Mouse (Mus musculus) forebrain, embryonic 15.5 days (tissue): ENCODE measurements around the gene Pam. TPM values are rescaled to one million over a fixed set of nuclear protein-coding genes. Genes with fewer than 3 reads are reported as not detected.

Experiments
- ATAC-seq: fragments of 200-750 bp; cut with Nextera tagmentation; replicated peaks from 2 replicates; pipeline ENCODE4 v1.8.0; 2017; ENCODE audit warnings: mild to moderate bottlenecking, moderate TSS enrichment, moderate library complexity
- H3K27ac ChIP-seq: fragments of 300-500 bp; sonication (generic); replicated peaks from 2 replicates; pipeline ENCODE4 v1.5.1; 2015; ENCODE audit warnings: mild to moderate bottlenecking, inconsistent platforms
- H3K27me3 ChIP-seq: fragments of 300-500 bp; sonication (generic); 2 replicates; pipeline ENCODE4 v1.6.1; 2015; ENCODE audit warnings: inconsistent platforms
- H3K36me3 ChIP-seq: fragments of 300-500 bp; sonication (generic); 2 replicates; pipeline ENCODE4 v1.6.1; 2015; ENCODE audit warnings: mild to moderate bottlenecking, inconsistent platforms
- H3K4me1 ChIP-seq: fragments of 300-500 bp; sonication (generic); 2 replicates; pipeline ENCODE4 v1.6.1; 2015; ENCODE audit warnings: inconsistent platforms
- H3K4me2 ChIP-seq: fragments of 300-500 bp; sonication (generic); replicated peaks from 2 replicates; pipeline ENCODE4 v1.6.1; 2015; ENCODE audit warnings: mild to moderate bottlenecking, inconsistent platforms
- H3K4me3 ChIP-seq: fragments of 300-500 bp; sonication (generic); 2 replicates; pipeline ENCODE4 v1.5.1; 2015; ENCODE audit warnings: mild to moderate bottlenecking, inconsistent platforms
- H3K9ac ChIP-seq: fragments of 300-500 bp; sonication (generic); replicated peaks from 2 replicates; pipeline ENCODE4 v1.6.1; 2015; ENCODE audit warnings: mild to moderate bottlenecking, inconsistent platforms
- H3K9me3 ChIP-seq: fragments of 300-500 bp; sonication (generic); 2 replicates; pipeline ENCODE4 v1.6.1; 2016; ENCODE audit warnings: inconsistent platforms
- WGBS: fragments of 180-500 bp; shearing (Covaris S2); methylation state at CpG from one replicate; pipeline ENCODE4 v1.1.7; 2015; ENCODE audit warnings: mixed read lengths; 5-methylcytosine and 5-hydroxymethylcytosine counted together
- polyA plus RNA-seq: library from polyadenylated mRNA; unstranded; fragments of >200 nt; fragmentation: Nextera tagmentation; extraction: Ambion mirVana; gene quantifications from 2 replicates; pipeline ENCODE4 v1.2.1, GENCODE M21; 2015

Gene Pam
- polyA plus RNA-seq, 1 experiment from 2014 or later = 57.9 TPM

DNA sequence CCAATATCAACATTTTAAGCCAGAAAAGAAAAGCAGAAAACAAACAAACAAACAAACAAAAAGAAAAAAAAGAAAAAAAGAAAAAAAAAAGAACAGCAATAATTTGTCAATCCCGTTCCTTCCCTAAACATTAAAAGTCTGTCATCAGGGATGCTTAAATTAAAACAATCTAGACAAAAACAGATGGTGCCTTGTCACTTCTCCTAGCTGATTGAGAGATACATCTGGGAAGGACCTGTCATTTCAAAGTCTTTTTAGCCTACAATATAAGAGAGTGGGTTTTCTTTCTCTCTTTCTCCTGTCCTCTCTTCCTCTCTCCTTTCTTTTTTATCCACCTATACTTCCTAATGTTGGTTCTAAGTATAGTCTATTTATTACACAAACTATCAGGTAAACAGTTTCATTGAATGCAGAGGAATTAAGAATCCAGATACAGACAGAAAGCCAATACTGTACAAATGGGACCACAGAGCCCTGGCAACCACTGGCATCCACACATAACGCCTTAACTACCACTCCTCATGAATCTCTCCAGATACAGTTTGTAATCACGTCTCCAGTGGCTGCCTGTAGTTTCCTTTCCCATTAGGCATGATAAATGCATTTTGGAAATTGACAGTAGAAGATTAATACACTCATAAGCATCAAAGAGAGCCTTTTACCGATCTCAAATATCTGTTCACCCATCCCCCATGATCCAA lies 151.4 kb downstream of the Pam start:
- Histone ChIP-seq H3K4me2 (no peak overlapping the region), H3K36me3 (no peaks in the 10 kb centered on the region), H3K27me3 (no peaks in the 10 kb centered on the region), H3K4me3 (no peak overlapping the region), H3K27ac (peak overlapping the region; percentile 62), H3K9me3 (no peaks in the 10 kb centered on the region), H3K9ac (no peak overlapping the region), H3K4me1 (peaks cover 13% of the 10 kb centered on the region)
- ATAC-seq = peak; percentile 45; the same call in 1 of the 2 replicates
- 55% methylated on average over 4 of the region's 4 CpGs for WGBS

DNA sequence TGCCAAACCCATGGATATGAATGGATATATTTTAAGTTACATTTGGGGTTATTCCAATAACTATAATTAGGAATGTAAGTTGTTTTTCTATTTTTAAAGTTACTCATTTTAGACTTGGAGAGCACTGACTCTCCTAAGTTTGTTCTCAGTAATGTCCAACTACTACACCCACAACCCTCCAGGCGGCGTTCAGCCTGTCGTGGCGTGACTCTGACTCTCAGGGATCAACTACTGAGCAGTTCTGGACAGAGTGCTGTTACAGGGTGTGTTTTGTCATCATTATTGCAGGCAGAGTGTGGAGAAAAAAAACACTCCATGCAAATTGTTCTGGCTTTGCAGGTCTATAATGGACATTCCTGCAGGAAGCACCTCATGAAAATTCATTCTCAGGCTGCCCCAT lies 152.0 kb downstream of the Pam start:
- WGBS = 52% methylated on average over 4 of the region's 4 CpGs
- H3K4me3 ChIP-seq = no peak overlapping the region
- H3K9me3 ChIP-seq = no peaks in the 10 kb centered on the region
- peak overlapping the region; percentile 42; the same call in 1 of the 2 replicates for H3K27ac ChIP-seq
- H3K9ac ChIP-seq = no peak overlapping the region
- H3K27me3 ChIP-seq = no peaks in the 10 kb centered on the region
- no peaks in the 10 kb centered on the region for H3K36me3 ChIP-seq
- H3K4me2 ChIP-seq = no peak overlapping the region
- 0 out of 2 replicates have a peak, but pooled peaks have one; percentile 27 for ATAC-seq
- peaks cover 14% of the 10 kb centered on the region for H3K4me1 ChIP-seq

DNA sequence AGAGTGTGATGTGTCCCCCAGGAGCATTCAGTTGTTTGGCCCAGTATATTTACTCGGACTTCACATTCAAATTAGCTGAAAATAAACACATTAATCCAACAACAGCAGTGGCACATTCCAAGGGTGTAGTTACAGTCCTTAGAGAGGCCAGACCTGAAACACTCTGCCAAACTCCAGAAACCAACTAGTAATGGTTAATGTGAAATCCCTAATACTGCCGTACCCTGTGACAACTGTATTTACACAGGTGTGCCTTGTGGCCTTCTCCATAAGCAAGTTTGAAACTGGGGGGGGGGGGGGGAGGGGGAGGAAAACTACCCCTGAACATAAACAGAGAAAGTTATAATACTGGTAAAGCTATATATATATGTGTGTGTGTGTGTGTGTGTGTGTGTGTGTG lies 152.5 kb downstream of the Pam start:
- Histone ChIP-seq H3K4me3 (no peak overlapping the region), H3K27me3 (no peaks in the 10 kb centered on the region), H3K9me3 (no peaks in the 10 kb centered on the region), H3K36me3 (no peaks in the 10 kb centered on the region), H3K4me2 (no peak overlapping the region), H3K27ac (no peak overlapping the region), H3K4me1 (peaks cover 18% of the 10 kb centered on the region), H3K9ac (no peak overlapping the region)
- ATAC-seq = no peak
- WGBS = 71% methylated on average over 2 of the region's 2 CpGs

- 0 out of 2 replicates have a peak, but pooled peaks have one; percentile 33 for ATAC-seq
- peak overlapping the region; percentile 44 for H3K27ac ChIP-seq
- H3K9me3 ChIP-seq = no peaks in the 10 kb centered on the region
- H3K36me3 ChIP-seq = no peaks in the 10 kb centered on the region
- H3K4me1 ChIP-seq = peaks cover 11% of the 10 kb centered on the region
- no peak overlapping the region for H3K4me3 ChIP-seq
- no peak overlapping the region for H3K4me2 ChIP-seq
- H3K9ac ChIP-seq = no peak overlapping the region
- no peaks in the 10 kb centered on the region for H3K27me3 ChIP-seq
- 79% methylated on average over 3 of the region's 3 CpGs for WGBS
Observed at GRCm38 (mm10) chr1:97938586-97938985, 156.9 kb downstream of the Pam start.

DNA sequence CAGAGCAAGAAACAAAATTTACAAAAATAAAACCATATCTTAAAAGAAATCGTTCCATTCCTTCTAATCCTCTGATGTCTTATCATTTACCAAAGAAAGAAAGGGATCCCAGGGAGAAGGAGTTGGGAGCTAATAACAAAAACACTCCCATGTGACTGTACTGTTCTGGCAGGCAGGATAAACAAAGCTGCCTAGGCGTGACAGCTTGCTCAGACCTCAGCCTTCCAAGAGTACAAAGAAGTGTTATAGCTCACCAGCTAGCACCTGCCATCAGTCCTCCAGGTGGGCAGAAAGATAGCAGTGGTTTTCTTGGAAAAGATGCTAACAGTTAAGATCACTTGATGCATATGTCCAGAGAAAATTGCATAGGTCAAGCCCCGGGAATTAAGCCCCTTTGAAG lies 157.4 kb downstream of the Pam start:
- no peaks in the 10 kb centered on the region for H3K27me3 ChIP-seq
- H3K36me3 ChIP-seq = no peaks in the 10 kb centered on the region
- H3K9me3 ChIP-seq = no peaks in the 10 kb centered on the region
- H3K4me3 ChIP-seq = no peak overlapping the region
- peak; percentile 83 for ATAC-seq
- no peak overlapping the region for H3K9ac ChIP-seq
- H3K4me2 ChIP-seq = no peak overlapping the region
- H3K27ac ChIP-seq = peak overlapping the region; percentile 44
- H3K4me1 ChIP-seq = peaks cover 7% of the 10 kb centered on the region; the same call in 1 of the 2 replicates
- WGBS = 35% methylated on average over 3 of the region's 3 CpGs

GRCm38 (mm10) chr1:97934940-97935339 lies 160.5 kb downstream of the Pam start:
- H3K36me3 ChIP-seq = no peaks in the 10 kb centered on the region
- H3K27me3 ChIP-seq = no peaks in the 10 kb centered on the region
- ATAC-seq = no peak
- no peak overlapping the region for H3K4me3 ChIP-seq
- no peak overlapping the region for H3K9ac ChIP-seq
- H3K4me1 ChIP-seq = peaks cover 17% of the 10 kb centered on the region
- no peaks in the 10 kb centered on the region for H3K9me3 ChIP-seq
- H3K27ac ChIP-seq = no peak overlapping the region
- no peak overlapping the region for H3K4me2 ChIP-seq

DNA sequence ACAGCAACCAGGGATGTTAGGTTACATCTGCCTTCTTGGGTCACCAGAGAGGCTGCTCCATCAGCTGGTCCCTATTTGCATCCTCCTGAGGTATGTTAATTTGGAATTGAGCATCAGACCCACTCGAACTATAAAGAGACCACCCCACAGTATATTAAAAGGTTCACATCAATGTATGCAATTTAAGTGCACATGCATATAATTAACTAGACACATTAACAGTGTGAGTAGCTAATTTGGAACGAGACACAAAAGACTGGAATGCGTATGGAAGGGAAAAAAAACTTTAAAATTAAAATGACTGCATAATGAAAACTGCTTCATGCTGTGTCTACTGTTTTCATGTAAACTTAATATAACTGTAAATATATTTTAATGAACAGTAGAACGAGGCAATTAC lies 164.2 kb downstream of the Pam start:
- Histone ChIP-seq H3K36me3 (no peaks in the 10 kb centered on the region), H3K4me1 (peaks cover 20% of the 10 kb centered on the region), H3K4me2 (no peak overlapping the region), H3K9ac (no peak overlapping the region), H3K27me3 (no peaks in the 10 kb centered on the region), H3K4me3 (no peak overlapping the region), H3K27ac (0 out of 2 replicates have a peak overlapping the region, but pooled peaks have one; percentile 21), H3K9me3 (no peaks in the 10 kb centered on the region)
- 0 out of 2 replicates have a peak, but pooled peaks have one; percentile 6 for ATAC-seq
- 18% methylated on average over 4 of the region's 4 CpGs for WGBS

DNA sequence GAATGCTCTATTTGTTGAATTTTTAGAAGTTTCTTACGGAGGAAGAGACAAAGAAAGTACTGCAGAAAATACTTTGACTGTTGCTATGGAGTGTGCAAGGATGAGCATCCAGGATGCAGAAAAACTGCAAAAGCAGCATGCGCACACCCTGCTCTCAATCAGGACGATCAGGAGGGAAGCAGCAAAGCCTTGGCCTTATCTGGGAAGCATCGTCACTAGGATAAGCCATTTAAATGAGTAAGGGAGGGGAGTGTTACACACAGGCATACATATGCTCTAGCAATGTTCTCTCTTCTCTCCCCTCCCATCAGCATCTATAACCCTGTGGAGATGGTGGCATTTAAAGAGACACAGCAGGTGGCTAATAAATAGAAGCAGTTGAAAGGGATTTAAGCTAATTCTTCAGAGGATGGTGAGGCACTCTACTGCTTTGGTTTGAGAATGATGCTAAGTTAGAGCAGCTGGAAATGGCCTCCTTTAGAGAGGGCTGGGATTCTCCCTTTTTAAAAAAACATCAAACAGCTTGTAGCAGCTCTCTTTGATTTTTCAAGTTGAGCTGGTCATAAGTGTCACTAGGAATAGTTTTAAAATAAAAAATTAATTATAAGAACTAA lies 165.9 kb downstream of the Pam start:
- Histone ChIP-seq H3K9ac (no peak overlapping the region), H3K4me1 (peaks cover 20% of the 10 kb centered on the region), H3K27me3 (no peaks in the 10 kb centered on the region), H3K4me3 (no peak overlapping the region), H3K36me3 (no peaks in the 10 kb centered on the region), H3K4me2 (peak overlapping the region; percentile 12; the same call in 1 of the 2 replicates), H3K27ac (peak overlapping the region; percentile 38), H3K9me3 (no peaks in the 10 kb centered on the region)
- WGBS = 25% methylated on average over 4 of the region's 4 CpGs
- peak; percentile 76 for ATAC-seq

GRCm38 (mm10) chr1:97926789-97927188 lies 168.7 kb downstream of the Pam start:
- Histone ChIP-seq H3K4me3 (no peak overlapping the region), H3K9me3 (no peaks in the 10 kb centered on the region), H3K36me3 (no peaks in the 10 kb centered on the region), H3K27ac (no peak overlapping the region), H3K4me2 (no peak overlapping the region), H3K9ac (no peak overlapping the region), H3K27me3 (no peaks in the 10 kb centered on the region), H3K4me1 (peaks cover 27% of the 10 kb centered on the region)
- ATAC-seq = no peak
- WGBS = 94% methylated on average over 7 of the region's 7 CpGs

DNA sequence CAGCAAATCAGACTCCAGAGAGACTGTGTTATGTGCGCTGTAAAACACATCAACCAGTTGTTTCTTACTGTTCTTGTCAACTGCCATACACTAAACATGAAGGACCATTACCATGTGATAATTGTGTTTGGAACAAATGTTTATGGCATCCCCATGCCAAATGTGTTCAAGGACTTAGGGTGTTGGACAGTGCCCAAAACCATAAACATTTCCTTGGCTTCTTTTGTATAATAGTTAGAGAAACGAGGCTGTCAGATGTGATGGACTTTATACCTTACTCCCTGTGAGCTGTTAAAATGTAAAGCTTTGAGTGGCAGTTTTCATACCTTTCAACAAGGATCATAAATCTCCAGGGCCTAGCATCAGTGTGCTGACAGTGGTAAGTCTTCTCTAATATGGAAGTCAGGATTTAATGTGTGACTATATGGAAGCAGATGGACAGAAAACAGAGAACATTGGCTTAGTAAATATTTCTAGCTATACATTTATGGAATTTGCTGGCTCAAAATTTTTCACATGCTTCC lies 169.4 kb downstream of the Pam start:
- no peak overlapping the region for H3K27ac ChIP-seq
- 55% methylated on average over 2 of the region's 2 CpGs for WGBS
- H3K9me3 ChIP-seq = no peaks in the 10 kb centered on the region
- H3K4me2 ChIP-seq = no peak overlapping the region
- H3K4me3 ChIP-seq = no peak overlapping the region
- H3K9ac ChIP-seq = no peak overlapping the region
- H3K36me3 ChIP-seq = no peaks in the 10 kb centered on the region
- peaks cover 22% of the 10 kb centered on the region for H3K4me1 ChIP-seq
- ATAC-seq = no peak
- no peaks in the 10 kb centered on the region for H3K27me3 ChIP-seq

DNA sequence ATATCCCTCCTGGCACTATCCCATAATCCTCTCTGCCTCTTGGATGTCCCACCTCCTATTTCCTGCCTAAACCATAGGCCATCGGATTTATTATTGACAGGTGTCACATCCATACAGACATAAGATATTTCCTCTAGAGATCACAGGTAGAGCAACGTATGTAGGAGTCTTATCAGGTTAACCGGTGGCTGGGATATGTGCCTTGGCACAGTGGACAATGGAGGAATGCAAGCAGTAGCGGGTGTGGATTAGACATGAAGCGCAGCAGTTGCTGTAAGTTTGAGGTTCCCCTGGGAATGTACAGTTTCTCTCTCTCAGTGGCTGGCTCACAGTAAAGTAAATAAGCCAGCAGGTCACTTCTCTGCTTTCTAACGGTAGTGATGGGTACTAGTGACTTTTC lies 173.1 kb downstream of the Pam start:
- WGBS = 90% methylated on average over 6 of the region's 6 CpGs
- H3K4me1 ChIP-seq = peaks cover 8% of the 10 kb centered on the region
- no peak overlapping the region for H3K27ac ChIP-seq
- no peak overlapping the region for H3K4me3 ChIP-seq
- H3K27me3 ChIP-seq = no peaks in the 10 kb centered on the region
- no peak overlapping the region for H3K4me2 ChIP-seq
- ATAC-seq = no peak
- H3K9me3 ChIP-seq = no peaks in the 10 kb centered on the region
- H3K36me3 ChIP-seq = no peaks in the 10 kb centered on the region
- no peak overlapping the region for H3K9ac ChIP-seq

- H3K4me1 ChIP-seq = peaks cover 8% of the 10 kb centered on the region
- H3K9ac ChIP-seq = no peak overlapping the region
- H3K9me3 ChIP-seq = no peaks in the 10 kb centered on the region
- no peak overlapping the region for H3K4me2 ChIP-seq
- no peak overlapping the region for H3K4me3 ChIP-seq
- H3K27ac ChIP-seq = no peak overlapping the region
- WGBS = 57% methylated on average over 1 of the region's 1 CpGs
- no peaks in the 10 kb centered on the region for H3K27me3 ChIP-seq
- no peaks in the 10 kb centered on the region for H3K36me3 ChIP-seq
- ATAC-seq = no peak
Observed at GRCm38 (mm10) chr1:97921886-97922285, 173.6 kb downstream of the Pam start.
